Mouse (Mus musculus): ENCODE results near the gene Calhm1. TPM values are rescaled to one million over a fixed set of nuclear protein-coding genes. Genes with fewer than 3 reads are reported as not detected.

The Calhm1 gene
- total and polyA plus RNA-seq, 3 experiments: 0.06 TPM; not detected in 2

GRCm38 (mm10) chr19:47133161-47133560 lies 10.9 kb downstream of the Calhm1 start (continued):
- 0 out of 2 replicates have a peak, but pooled peaks have one; percentile 58 for TF ChIP-seq ZMIZ1 (IDR thresholded peaks at IDR 0.05; ENCODE audit: low read depth, low read length)
- TF ChIP-seq POLR2AphosphoS2 (IDR thresholded peaks at IDR 0.05; ENCODE audit: low read length): no peak

- H3K27me3 ChIP-seq (ENCODE audit: control insufficient read depth in 1 of 2, insufficient read depth in 2 of 2, low read length in 2 of 2): no peaks in the 10 kb centered on the region
- no peak overlapping the region for H3K27ac ChIP-seq (ENCODE audit: control insufficient read depth, low read depth, low read length)
- no peaks in the 10 kb centered on the region for H3K9me3 ChIP-seq (replicated peaks; ENCODE audit: insufficient read depth, low read length)
- no peak for DNase-seq (ENCODE audit: low read depth, low spot score)
- H3K9ac ChIP-seq (ENCODE audit: control insufficient read depth, low read depth, low read length, poor library complexity, severe bottlenecking): no peak overlapping the region
- peaks cover 5 to 17% of the 10 kb centered on the region in 2 experiments for H3K4me1 ChIP-seq (ENCODE audit: control insufficient read depth in 1 of 2, insufficient read depth in 2 of 2, low read length in 2 of 2)
- no peak overlapping the region for H3K4me3 ChIP-seq (ENCODE audit: control insufficient read depth in 1 of 2, insufficient read depth in 1 of 2, low read depth in 2 of 2, low read length in 2 of 2)
- peaks cover 18 to 19% of the 10 kb centered on the region in 2 experiments for H3K36me3 ChIP-seq (ENCODE audit: control insufficient read depth in 1 of 2, insufficient read depth in 2 of 2, low read length in 2 of 2)
- H3K79me2 ChIP-seq (ENCODE audit: control insufficient read depth, insufficient read depth, low read length, poor library complexity): no peaks in the 10 kb centered on the region
- no peak for TF ChIP-seq ETS1 (IDR thresholded peaks at IDR 0.05; ENCODE audit: low read depth, low read length)
- no peak for TF ChIP-seq HCFC1 (IDR thresholded peaks at IDR 0.05; ENCODE audit: low read depth, low read length)
- TF ChIP-seq E2F4 (IDR thresholded peaks at IDR 0.05; ENCODE audit: borderline replicate concordance, low read depth, low read length): no peak
- TF ChIP-seq TBP (IDR thresholded peaks at IDR 0.05; ENCODE audit: low read depth, low read length): no peak
- TF ChIP-seq BHLHE40 (IDR thresholded peaks at IDR 0.05; ENCODE audit: borderline replicate concordance, low read depth, low read length): no peak
- no peak for TF ChIP-seq SIN3A (IDR thresholded peaks at IDR 0.05; ENCODE audit: low read length)
- no peak for TF ChIP-seq CHD1 (IDR thresholded peaks at IDR 0.05; ENCODE audit: low read depth, low read length)
- TF ChIP-seq RCOR1 (IDR thresholded peaks at IDR 0.05; ENCODE audit: low read depth, low read length): no peak
- no peak for TF ChIP-seq RAD21 (IDR thresholded peaks at IDR 0.05; ENCODE audit: low read depth, low read length)
- no peak for TF ChIP-seq MAX (IDR thresholded peaks at IDR 0.05; ENCODE audit: low read length)
- no peak for TF ChIP-seq GATA1 (IDR thresholded peaks at IDR 0.05; ENCODE audit: low read depth, low read length)
Measured at GRCm38 (mm10) chr19:47130551-47131125, 13.4 kb downstream of the Calhm1 start.

- no peaks in the 10 kb centered on the region for H3K27me3 ChIP-seq (ENCODE audit: control insufficient read depth in 1 of 2, insufficient read depth in 2 of 2, low read length in 2 of 2)
- H3K9ac ChIP-seq (ENCODE audit: control insufficient read depth, low read depth, low read length, poor library complexity, severe bottlenecking): no peak overlapping the region
- peaks cover 5 to 15% of the 10 kb centered on the region in 2 experiments for H3K4me1 ChIP-seq (ENCODE audit: control insufficient read depth in 1 of 2, insufficient read depth in 2 of 2, low read length in 2 of 2)
- H3K9me3 ChIP-seq (replicated peaks; ENCODE audit: insufficient read depth, low read length): no peaks in the 10 kb centered on the region
- DNase-seq (ENCODE audit: low read depth, low spot score): no peak
- H3K27ac ChIP-seq (ENCODE audit: control insufficient read depth, low read depth, low read length): no peak overlapping the region
- no peaks in the 10 kb centered on the region for H3K79me2 ChIP-seq (ENCODE audit: control insufficient read depth, insufficient read depth, low read length, poor library complexity)
- TF ChIP-seq JUND (IDR thresholded peaks at IDR 0.05; ENCODE audit: low read depth, low read length) (no peak), ZNF384 (IDR thresholded peaks at IDR 0.05; ENCODE audit: low read depth, low read length) (no peak), EP300 (IDR thresholded peaks at IDR 0.05; ENCODE audit: low read depth in 1 of 2, low read length in 2 of 2) (no peak), MYB (IDR thresholded peaks at IDR 0.05; ENCODE audit: low read depth, low read length) (no peak), USF2 (IDR thresholded peaks at IDR 0.05; ENCODE audit: borderline replicate concordance in 1 of 2, insufficient read depth in 1 of 2, low read depth in 1 of 2, low read length in 2 of 2) (no peak)
- peaks cover 18 to 25% of the 10 kb centered on the region in 2 experiments for H3K36me3 ChIP-seq (ENCODE audit: control insufficient read depth in 1 of 2, insufficient read depth in 2 of 2, low read length in 2 of 2)
- no peak overlapping the region for H3K4me3 ChIP-seq (ENCODE audit: control insufficient read depth in 1 of 2, insufficient read depth in 1 of 2, low read depth in 2 of 2, low read length in 2 of 2)
Measured at GRCm38 (mm10) chr19:47128835-47129234, 15.2 kb downstream of the Calhm1 start.

All from MEL (cell line).